Mouse (Mus musculus) embryonic facial prominence, embryonic 14.5 days (tissue): ENCODE data around the gene C730034F03Rik. TPM values are rescaled to one million over a fixed set of nuclear protein-coding genes. Genes with fewer than 3 reads are reported as not detected.

Source experiments
- polyA plus RNA-seq: library from polyadenylated mRNA; unstranded; fragments of >200 nt; fragmentation: Nextera tagmentation; extraction: Ambion mirVana; gene quantifications from 2 replicates; pipeline ENCODE4 v1.2.1, GENCODE M21; 2014

The C730034F03Rik gene
- polyA plus RNA-seq, 1 experiment from 2014 or later = 1.1 TPM

Other genes starting within 250 kb of the C730034F03Rik start
- 158 and 169 TPM in 2 replicates for gene Plxnb2, start 248.8 kb upstream of the C730034F03Rik start, polyA plus RNA-seq
- 11.4 and 13.1 TPM in 2 replicates for gene Dennd6b, start 233.1 kb upstream of the C730034F03Rik start, polyA plus RNA-seq
- 27.3 and 32.2 TPM in 2 replicates for gene Ppp6r2, start 218.0 kb upstream of the C730034F03Rik start, polyA plus RNA-seq
- gene Sbf1, start 114.3 kb upstream of the C730034F03Rik start, polyA plus RNA-seq = 58.2 and 65.6 TPM in 2 replicates
- gene Adm2, start 106.9 kb upstream of the C730034F03Rik start, polyA plus RNA-seq = 0.21 TPM in 1 of 2 replicates, not detected in the other
- not detected in 2 replicates for gene Miox, start 95.2 kb upstream of the C730034F03Rik start, polyA plus RNA-seq
- 47.8 and 59.1 TPM in 2 replicates for gene Lmf2, start 73.9 kb upstream of the C730034F03Rik start, polyA plus RNA-seq
- gene Ncaph2, start 73.9 kb upstream of the C730034F03Rik start, polyA plus RNA-seq = 139 and 162 TPM in 2 replicates
- gene Sco2, start 55.7 kb upstream of the C730034F03Rik start, polyA plus RNA-seq = 6.0 and 6.3 TPM in 2 replicates
- gene Tymp, start 52.5 kb upstream of the C730034F03Rik start, polyA plus RNA-seq = 1.6 TPM in 2 replicates
- 1.3 and 1.7 TPM in 2 replicates for gene Odf3b, start 50.3 kb upstream of the C730034F03Rik start, polyA plus RNA-seq
- gene Klhdc7b, start 44.7 kb upstream of the C730034F03Rik start, polyA plus RNA-seq = not detected in 2 replicates
- not detected in 2 replicates for gene Syce3, start 19.1 kb upstream of the C730034F03Rik start, polyA plus RNA-seq
- gene Cpt1b, start 3.7 kb upstream of the C730034F03Rik start, polyA plus RNA-seq = 3.9 and 7.7 TPM in 2 replicates
- gene Gm44502, start 107 bp downstream of the C730034F03Rik start, polyA plus RNA-seq = not detected in 2 replicates
- 44.7 and 48.1 TPM in 2 replicates for gene Chkb, start 319 bp downstream of the C730034F03Rik start, polyA plus RNA-seq
- gene Mapk8ip2, start 24.3 kb downstream of the C730034F03Rik start, polyA plus RNA-seq = 4.3 and 5.2 TPM in 2 replicates
- gene Arsa, start 47.8 kb downstream of the C730034F03Rik start, polyA plus RNA-seq = 18.5 and 20.7 TPM in 2 replicates
- gene Shank3, start 70.0 kb downstream of the C730034F03Rik start, polyA plus RNA-seq = 1.9 and 2.0 TPM in 2 replicates
- gene Acr, start 138.7 kb downstream of the C730034F03Rik start, polyA plus RNA-seq = 0.22 and 0.38 TPM in 2 replicates
- gene Rabl2, start 162.3 kb downstream of the C730034F03Rik start, polyA plus RNA-seq = 44.4 and 45.7 TPM in 2 replicates